Mouse (Mus musculus): Measurements from ENCODE around the gene Lmcd1. TPM values are rescaled to one million over a fixed set of nuclear protein-coding genes. Genes with fewer than 3 reads are reported as not detected.

Lmcd1 gene
- polyA plus RNA-seq, 1 experiment, result 14.0 TPM

- no peak for DNase-seq
- no peak overlapping the region for H3K27ac ChIP-seq (ENCODE audit: insufficient read depth, low read depth, low read length)
- 80% methylated on average over 2 of the region's 2 CpGs for WGBS
- no peak overlapping the region for H3K4me3 ChIP-seq (ENCODE audit: insufficient read depth, low read depth, low read length)
- TF ChIP-seq CTCF (conservative IDR thresholded peaks at IDR 0.05; ENCODE audit: insufficient read depth, insufficient read length, low read depth, low read length), result no peak
- no peaks in the 10 kb centered on the region for H3K36me3 ChIP-seq (ENCODE audit: control insufficient read depth, insufficient read depth, low read length)
- H3K4me1 ChIP-seq (ENCODE audit: control insufficient read depth, insufficient read depth, low read length), result no peaks in the 10 kb centered on the region
- no peaks in the 10 kb centered on the region for H3K27me3 ChIP-seq (replicated peaks; ENCODE audit: control insufficient read depth, insufficient read depth, low read length)
These were observed 18.6 kb upstream of the Lmcd1 start for GRCm38 (mm10) chr6:112254967-112255366.

- peak; percentile 43 for DNase-seq
- no peaks in the 10 kb centered on the region for H3K36me3 ChIP-seq (ENCODE audit: control insufficient read depth, insufficient read depth, low read length)
- no peak overlapping the region for H3K4me3 ChIP-seq (ENCODE audit: insufficient read depth, low read depth, low read length)
- no peaks in the 10 kb centered on the region for H3K4me1 ChIP-seq (ENCODE audit: control insufficient read depth, insufficient read depth, low read length)
- TF ChIP-seq CTCF (conservative IDR thresholded peaks at IDR 0.05; ENCODE audit: insufficient read depth, insufficient read length, low read depth, low read length) (no peak), POLR2A (IDR thresholded peaks at IDR 0.05; ENCODE audit: low read depth, low read length) (no peak)
- WGBS, result 67% methylated on average over 11 of the region's 11 CpGs
- H3K27me3 ChIP-seq (replicated peaks; ENCODE audit: control insufficient read depth, insufficient read depth, low read length), result no peaks in the 10 kb centered on the region
- H3K27ac ChIP-seq (ENCODE audit: insufficient read depth, low read depth, low read length), result no peak overlapping the region
These were observed 18.0 kb upstream of the Lmcd1 start for GRCm38 (mm10) chr6:112255388-112256225.

- DNase-seq, result no peak
- 92% methylated on average over 6 of the region's 6 CpGs for WGBS
- TF ChIP-seq POLR2A (IDR thresholded peaks at IDR 0.05; ENCODE audit: low read depth, low read length), result no peak
- Histone ChIP-seq H3K27me3 (replicated peaks; ENCODE audit: control insufficient read depth, insufficient read depth, low read length) (no peaks in the 10 kb centered on the region), H3K36me3 (ENCODE audit: control insufficient read depth, insufficient read depth, low read length) (no peaks in the 10 kb centered on the region), H3K27ac (ENCODE audit: insufficient read depth, low read depth, low read length) (no peak overlapping the region), H3K4me1 (ENCODE audit: control insufficient read depth, insufficient read depth, low read length) (no peaks in the 10 kb centered on the region), H3K4me3 (ENCODE audit: insufficient read depth, low read depth, low read length) (no peak overlapping the region)
These were observed 17.0 kb upstream of the Lmcd1 start for GRCm38 (mm10) chr6:112256599-112256998.

GRCm38 (mm10) chr6:112261089-112261488 is 12.5 kb upstream of the Lmcd1 start:
- H3K36me3 ChIP-seq (ENCODE audit: control insufficient read depth, insufficient read depth, low read length), result no peaks in the 10 kb centered on the region
- DNase-seq, result no peak
- no peak for TF ChIP-seq CTCF (conservative IDR thresholded peaks at IDR 0.05; ENCODE audit: insufficient read depth, insufficient read length, low read depth, low read length)
- TF ChIP-seq POLR2A (IDR thresholded peaks at IDR 0.05; ENCODE audit: low read depth, low read length), result no peak
- H3K4me3 ChIP-seq (ENCODE audit: insufficient read depth, low read depth, low read length), result no peak overlapping the region
- H3K4me1 ChIP-seq (ENCODE audit: control insufficient read depth, insufficient read depth, low read length), result no peaks in the 10 kb centered on the region
- no peaks in the 10 kb centered on the region for H3K27me3 ChIP-seq (replicated peaks; ENCODE audit: control insufficient read depth, insufficient read depth, low read length)
- H3K27ac ChIP-seq (ENCODE audit: insufficient read depth, low read depth, low read length), result no peak overlapping the region

- TF ChIP-seq POLR2A (IDR thresholded peaks at IDR 0.05; ENCODE audit: low read depth, low read length), result no peak
- TF ChIP-seq CTCF (conservative IDR thresholded peaks at IDR 0.05; ENCODE audit: insufficient read depth, insufficient read length, low read depth, low read length), result no peak
- Histone ChIP-seq H3K36me3 (ENCODE audit: control insufficient read depth, insufficient read depth, low read length) (no peaks in the 10 kb centered on the region), H3K27ac (ENCODE audit: insufficient read depth, low read depth, low read length) (no peak overlapping the region), H3K27me3 (replicated peaks; ENCODE audit: control insufficient read depth, insufficient read depth, low read length) (no peaks in the 10 kb centered on the region), H3K4me1 (ENCODE audit: control insufficient read depth, insufficient read depth, low read length) (no peaks in the 10 kb centered on the region), H3K4me3 (ENCODE audit: insufficient read depth, low read depth, low read length) (no peak overlapping the region)
- DNase-seq, result no peak
- WGBS, result 96% methylated on average over 1 of the region's 1 CpGs
These were observed 9.2 kb upstream of the Lmcd1 start for GRCm38 (mm10) chr6:112264321-112264720.

- H3K27me3 ChIP-seq (replicated peaks; ENCODE audit: control insufficient read depth, insufficient read depth, low read length), result no peaks in the 10 kb centered on the region
- no peaks in the 10 kb centered on the region for H3K4me1 ChIP-seq (ENCODE audit: control insufficient read depth, insufficient read depth, low read length)
- H3K27ac ChIP-seq (ENCODE audit: insufficient read depth, low read depth, low read length), result no peak overlapping the region
- H3K4me3 ChIP-seq (ENCODE audit: insufficient read depth, low read depth, low read length), result no peak overlapping the region
- 33% methylated on average over 1 of the region's 1 CpGs for WGBS
- H3K36me3 ChIP-seq (ENCODE audit: control insufficient read depth, insufficient read depth, low read length), result no peaks in the 10 kb centered on the region
- DNase-seq, result no peak
- no peak for TF ChIP-seq POLR2A (IDR thresholded peaks at IDR 0.05; ENCODE audit: low read depth, low read length)
- no peak for TF ChIP-seq CTCF (conservative IDR thresholded peaks at IDR 0.05; ENCODE audit: insufficient read depth, insufficient read length, low read depth, low read length)
These were observed 6.9 kb upstream of the Lmcd1 start for GRCm38 (mm10) chr6:112266631-112267030.

GRCm38 (mm10) chr6:112267661-112268357 is 5.7 kb upstream of the Lmcd1 start:
- TF ChIP-seq CTCF (conservative IDR thresholded peaks at IDR 0.05; ENCODE audit: insufficient read depth, insufficient read length, low read depth, low read length) (no peak), POLR2A (IDR thresholded peaks at IDR 0.05; ENCODE audit: low read depth, low read length) (no peak)
- 74% methylated on average over 6 of the region's 6 CpGs for WGBS
- Histone ChIP-seq H3K4me1 (ENCODE audit: control insufficient read depth, insufficient read depth, low read length) (no peaks in the 10 kb centered on the region), H3K36me3 (ENCODE audit: control insufficient read depth, insufficient read depth, low read length) (no peaks in the 10 kb centered on the region), H3K4me3 (ENCODE audit: insufficient read depth, low read depth, low read length) (no peak overlapping the region), H3K27ac (ENCODE audit: insufficient read depth, low read depth, low read length) (no peak overlapping the region), H3K27me3 (replicated peaks; ENCODE audit: control insufficient read depth, insufficient read depth, low read length) (no peaks in the 10 kb centered on the region)
- no peak for DNase-seq
